Mouse (Mus musculus): Measurements from ENCODE around the gene Prop1. TPM values are rescaled to one million over a fixed set of nuclear protein-coding genes. Genes with fewer than 3 reads are reported as not detected.
A peak's percentile ranks its signal among the peaks of the same experiment; 100 is the strongest.

The Prop1 gene
- polyA plus RNA-seq, 1 experiment: not detected

GRCm38 (mm10) chr11:50931451-50931866 is 22.1 kb downstream of the Prop1 start, which contains the start of gene Zfp354b:
TSS of gene Zfp354b (minus strand) at chr11:50931633.
- no peaks in the 10 kb centered on the region for H3K27me3 ChIP-seq (ENCODE audit: control insufficient read depth, insufficient read depth, low read length, poor library complexity, severe bottlenecking)
- no peaks in the 10 kb centered on the region for H3K36me3 ChIP-seq (ENCODE audit: control insufficient read depth, insufficient read depth, low read length, poor library complexity, severe bottlenecking)
- H3K4me1 ChIP-seq (ENCODE audit: control insufficient read depth, insufficient read depth, low read length): no peaks in the 10 kb centered on the region
- H3K9me3 ChIP-seq (replicated peaks; ENCODE audit: control insufficient read depth, insufficient read depth, low read length, poor library complexity, severe bottlenecking): no peaks in the 10 kb centered on the region
- no peak within 1 kb of the TSS for H3K27ac ChIP-seq (ENCODE audit: insufficient read depth, low read length)
- no peak for TF ChIP-seq EP300 (IDR thresholded peaks at IDR 0.05; ENCODE audit: insufficient read depth, low read depth, low read length)
- TF ChIP-seq CTCF (IDR thresholded peaks at IDR 0.05; ENCODE audit: low read depth, low read length): no peak
- H3K4me3 ChIP-seq (ENCODE audit: low read depth, low read length): peak within 1 kb of the TSS; percentile 92
- H3K9ac ChIP-seq (ENCODE audit: low read depth, poor library complexity, severe bottlenecking): peak within 1 kb of the TSS; percentile 73

- H3K36me3 ChIP-seq (ENCODE audit: control insufficient read depth, insufficient read depth, low read length, poor library complexity, severe bottlenecking): no peaks in the 10 kb centered on the region
- no peak overlapping the region for H3K27ac ChIP-seq (ENCODE audit: insufficient read depth, low read length)
Observed at GRCm38 (mm10) chr11:50931021-50931420, 22.5 kb downstream of the Prop1 start.

GRCm38 (mm10) chr11:50930469-50931014 is 23.0 kb downstream of the Prop1 start:
- TF ChIP-seq EP300 (IDR thresholded peaks at IDR 0.05; ENCODE audit: insufficient read depth, low read depth, low read length) (no peak), CTCF (IDR thresholded peaks at IDR 0.05; ENCODE audit: low read depth, low read length) (no peak), POLR2A (IDR thresholded peaks at IDR 0.05; ENCODE audit: insufficient read depth, low read length) (no peak)
- Histone ChIP-seq H3K9me3 (replicated peaks; ENCODE audit: control insufficient read depth, insufficient read depth, low read length, poor library complexity, severe bottlenecking) (no peaks in the 10 kb centered on the region), H3K36me3 (ENCODE audit: control insufficient read depth, insufficient read depth, low read length, poor library complexity, severe bottlenecking) (no peaks in the 10 kb centered on the region), H3K9ac (ENCODE audit: low read depth, poor library complexity, severe bottlenecking) (peak overlapping the region; percentile 73; the same call in 1 of the 2 replicates), H3K27ac (ENCODE audit: insufficient read depth, low read length) (no peak overlapping the region), H3K4me3 (ENCODE audit: low read depth, low read length) (peak overlapping the region; percentile 92), H3K4me1 (ENCODE audit: control insufficient read depth, insufficient read depth, low read length) (no peaks in the 10 kb centered on the region), H3K27me3 (ENCODE audit: control insufficient read depth, insufficient read depth, low read length, poor library complexity, severe bottlenecking) (no peaks in the 10 kb centered on the region)

More at GRCm38 (mm10) chr11:50931021-50931420, 22.5 kb downstream of the Prop1 start:
- Histone ChIP-seq H3K9me3 (replicated peaks; ENCODE audit: control insufficient read depth, insufficient read depth, low read length, poor library complexity, severe bottlenecking) (no peaks in the 10 kb centered on the region), H3K9ac (ENCODE audit: low read depth, poor library complexity, severe bottlenecking) (peak overlapping the region; percentile 73), H3K27me3 (ENCODE audit: control insufficient read depth, insufficient read depth, low read length, poor library complexity, severe bottlenecking) (no peaks in the 10 kb centered on the region), H3K4me3 (ENCODE audit: low read depth, low read length) (peak overlapping the region; percentile 92), H3K4me1 (ENCODE audit: control insufficient read depth, insufficient read depth, low read length) (no peaks in the 10 kb centered on the region)
- TF ChIP-seq CTCF (IDR thresholded peaks at IDR 0.05; ENCODE audit: low read depth, low read length) (no peak), POLR2A (IDR thresholded peaks at IDR 0.05; ENCODE audit: insufficient read depth, low read length) (no peak), EP300 (IDR thresholded peaks at IDR 0.05; ENCODE audit: insufficient read depth, low read depth, low read length) (no peak)

GRCm38 (mm10) chr11:50915671-50916320 is 37.8 kb downstream of the Prop1 start, which contains the start of gene Zfp2:
TSS of gene Zfp2 (minus strand) at chr11:50916165.
- Histone ChIP-seq H3K9ac (ENCODE audit: low read depth, poor library complexity, severe bottlenecking) (peak within 1 kb of the TSS; percentile 91), H3K27ac (ENCODE audit: insufficient read depth, low read length) (0 out of 2 replicates have a peak within 1 kb of the TSS, but pooled peaks have one; percentile 1), H3K36me3 (ENCODE audit: control insufficient read depth, insufficient read depth, low read length, poor library complexity, severe bottlenecking) (no peaks in the 10 kb centered on the region; the same call in none of the 2 replicates), H3K4me1 (ENCODE audit: control insufficient read depth, insufficient read depth, low read length) (no peaks in the 10 kb centered on the region), H3K4me3 (ENCODE audit: low read depth, low read length) (peak within 1 kb of the TSS; percentile 99), H3K9me3 (replicated peaks; ENCODE audit: control insufficient read depth, insufficient read depth, low read length, poor library complexity, severe bottlenecking) (no peaks in the 10 kb centered on the region), H3K27me3 (ENCODE audit: control insufficient read depth, insufficient read depth, low read length, poor library complexity, severe bottlenecking) (no peaks in the 10 kb centered on the region)
- TF ChIP-seq POLR2A (IDR thresholded peaks at IDR 0.05; ENCODE audit: insufficient read depth, low read length) (peak; percentile 29), CTCF (IDR thresholded peaks at IDR 0.05; ENCODE audit: low read depth, low read length) (peak; percentile 31), EP300 (IDR thresholded peaks at IDR 0.05; ENCODE audit: insufficient read depth, low read depth, low read length) (no peak)

GRCm38 (mm10) chr11:50914461-50914860 is 39.1 kb downstream of the Prop1 start:
- Histone ChIP-seq H3K9me3 (replicated peaks; ENCODE audit: control insufficient read depth, insufficient read depth, low read length, poor library complexity, severe bottlenecking) (no peaks in the 10 kb centered on the region), H3K4me3 (ENCODE audit: low read depth, low read length) (no peak overlapping the region), H3K36me3 (ENCODE audit: control insufficient read depth, insufficient read depth, low read length, poor library complexity, severe bottlenecking) (peaks cover 7% of the 10 kb centered on the region), H3K27ac (ENCODE audit: insufficient read depth, low read length) (no peak overlapping the region), H3K9ac (ENCODE audit: low read depth, poor library complexity, severe bottlenecking) (no peak overlapping the region), H3K4me1 (ENCODE audit: control insufficient read depth, insufficient read depth, low read length) (no peaks in the 10 kb centered on the region), H3K27me3 (ENCODE audit: control insufficient read depth, insufficient read depth, low read length, poor library complexity, severe bottlenecking) (no peaks in the 10 kb centered on the region)
- TF ChIP-seq EP300 (IDR thresholded peaks at IDR 0.05; ENCODE audit: insufficient read depth, low read depth, low read length) (no peak), POLR2A (IDR thresholded peaks at IDR 0.05; ENCODE audit: insufficient read depth, low read length) (no peak), CTCF (IDR thresholded peaks at IDR 0.05; ENCODE audit: low read depth, low read length) (no peak)

- Histone ChIP-seq H3K9ac (ENCODE audit: low read depth, poor library complexity, severe bottlenecking) (no peak overlapping the region), H3K27me3 (ENCODE audit: control insufficient read depth, insufficient read depth, low read length, poor library complexity, severe bottlenecking) (no peaks in the 10 kb centered on the region), H3K9me3 (replicated peaks; ENCODE audit: control insufficient read depth, insufficient read depth, low read length, poor library complexity, severe bottlenecking) (no peaks in the 10 kb centered on the region), H3K4me3 (ENCODE audit: low read depth, low read length) (no peak overlapping the region), H3K36me3 (ENCODE audit: control insufficient read depth, insufficient read depth, low read length, poor library complexity, severe bottlenecking) (peaks cover 10% of the 10 kb centered on the region), H3K27ac (ENCODE audit: insufficient read depth, low read length) (no peak overlapping the region), H3K4me1 (ENCODE audit: control insufficient read depth, insufficient read depth, low read length) (no peaks in the 10 kb centered on the region)
- TF ChIP-seq POLR2A (IDR thresholded peaks at IDR 0.05; ENCODE audit: insufficient read depth, low read length) (no peak), CTCF (IDR thresholded peaks at IDR 0.05; ENCODE audit: low read depth, low read length) (no peak), EP300 (IDR thresholded peaks at IDR 0.05; ENCODE audit: insufficient read depth, low read depth, low read length) (no peak)
Observed at GRCm38 (mm10) chr11:50913301-50913700, 40.3 kb downstream of the Prop1 start.

Data from ES-Bruce4 (cell line).